Mouse (Mus musculus): ENCODE data around the gene Kif22. TPM values are rescaled to one million over a fixed set of nuclear protein-coding genes. Genes with fewer than 3 reads are reported as not detected.

The Kif22 gene
- total RNA-seq, 2 experiments from 2014 or later: 45.2 to 45.9 TPM

- DNase-seq (ENCODE audit: low spot score in 2 of 2): no peak
Observed at GRCm38 (mm10) chr7:126996449-126996848, 45.8 kb downstream of the Kif22 start.

GRCm38 (mm10) chr7:126988816-126989215 is 53.5 kb downstream of the Kif22 start:
- no peak for DNase-seq (ENCODE audit: low spot score in 2 of 2)

GRCm38 (mm10) chr7:126986319-126986718 is 56.0 kb downstream of the Kif22 start:
- DNase-seq (ENCODE audit: low spot score in 2 of 2): no peak

GRCm38 (mm10) chr7:126984667-126985444 is 57.4 kb downstream of the Kif22 start:
- no peak for DNase-seq (ENCODE audit: low spot score in 2 of 2)

GRCm38 (mm10) chr7:126983113-126983512 is 59.2 kb downstream of the Kif22 start:
- no peak for DNase-seq (ENCODE audit: low spot score in 2 of 2)

GRCm38 (mm10) chr7:126982054-126982453 is 60.2 kb downstream of the Kif22 start:
- DNase-seq (ENCODE audit: low spot score in 2 of 2): no peak

GRCm38 (mm10) chr7:126981601-126982000 is 60.7 kb downstream of the Kif22 start:
- no peak for DNase-seq (ENCODE audit: low spot score in 2 of 2)

GRCm38 (mm10) chr7:126978841-126979240 is 63.4 kb downstream of the Kif22 start:
- DNase-seq (ENCODE audit: low spot score in 2 of 2): no peak

Small RNA genes within 50 kb of the gene (microRNA-seq; reads per million reads assigned to microRNA genes)
- not detected for gene Gm44343

Other genes starting within 250 kb of the Kif22 start
- gene Ppp4c, start 250.0 kb downstream of the Kif22 start, total RNA-seq (2021): 100 to 1,000 TPM; 134 to 142 TPM
- gene Fam57b, start 244.8 kb downstream of the Kif22 start, total RNA-seq (2021): 10 to 100 TPM; 16.7 to 18.0 TPM
- gene 4930451I11Rik, start 210.8 kb downstream of the Kif22 start, total RNA-seq (2021): not detected
- 1 to 10 TPM; 3.1 to 3.6 TPM for gene Doc2a, start 195.1 kb downstream of the Kif22 start, total RNA-seq (2021)
- 10 to 100 TPM; 32.3 to 41.4 TPM for gene Hirip3, start 180.5 kb downstream of the Kif22 start, total RNA-seq (2021)
- 10 to 100 TPM; 49.7 to 51.9 TPM for gene Ino80e, start 180.1 kb downstream of the Kif22 start, total RNA-seq (2021)
- 100 to 1,000 TPM; 104 to 108 TPM for gene Taok2, start 157.8 kb downstream of the Kif22 start, total RNA-seq (2021)
- 10 to 100 TPM; 34.9 to 39.0 TPM for gene Tmem219, start 119.6 kb downstream of the Kif22 start, total RNA-seq (2021)
- 10 to 100 TPM; 27.3 to 28.5 TPM for gene Kctd13, start 113.6 kb downstream of the Kif22 start, total RNA-seq (2021)
- gene Asphd1, start 92.9 kb downstream of the Kif22 start, total RNA-seq (2021): 1 to 10 TPM; 3.0 to 3.7 TPM
- 10 to 100 TPM; 97.6 to 97.9 TPM for gene Sez6l2, start 91.9 kb downstream of the Kif22 start, total RNA-seq (2021)
- 10 to 100 TPM; 86.8 to 91.0 TPM for gene Cdipt, start 66.6 kb downstream of the Kif22 start, total RNA-seq (2021)
- gene Cdiptos, start 66.4 kb downstream of the Kif22 start, total RNA-seq (2021): 1 to 10 TPM; 1.9 to 2.5 TPM
- gene Mvp, start 27.9 kb downstream of the Kif22 start, total RNA-seq (2021): 10 to 100 TPM; 67.1 to 68.4 TPM
- gene Pagr1b, start 26.0 kb downstream of the Kif22 start, total RNA-seq (2021): 1 to 10 TPM; 3.5 to 8.3 TPM
- gene Pagr1a, start 25.1 kb downstream of the Kif22 start, total RNA-seq (2021): 10 to 100 TPM; 12.4 to 15.4 TPM
- 10 to 100 TPM; 34.8 to 36.6 TPM for gene Gm42742, start 21.4 kb downstream of the Kif22 start, total RNA-seq (2021)
- 10 to 100 TPM in 1 of 2 experiments, 1 to 10 TPM in 1; 7.4 to 11.1 TPM for gene Prrt2, start 21.3 kb downstream of the Kif22 start, total RNA-seq (2021)
- gene Maz, start 15.4 kb downstream of the Kif22 start, total RNA-seq (2021): 100 to 1,000 TPM; 240 to 256 TPM
- 100 to 1,000 TPM in 1 of 2 experiments, not detected in 1; 137 TPM for gene Zg16, start 44.9 kb upstream of the Kif22 start, total RNA-seq (2021)
- 1 to 10 TPM; 1.9 to 2.0 TPM for gene AI467606, start 48.9 kb upstream of the Kif22 start, total RNA-seq (2021)
- gene Qprt, start 79.8 kb upstream of the Kif22 start, total RNA-seq (2021): 10 to 100 TPM in 1 of 2 experiments, 1 to 10 TPM in 1; 5.7 to 12.0 TPM
- 1 to 10 TPM; 1.8 to 2.1 TPM for gene Spn, start 95.4 kb upstream of the Kif22 start, total RNA-seq (2021)
- gene Cd2bp2, start 153.6 kb upstream of the Kif22 start, total RNA-seq (2021): 10 to 100 TPM; 77.6 to 84.4 TPM
- 10 to 100 TPM; 57.9 to 58.5 TPM for gene Tbc1d10b, start 166.0 kb upstream of the Kif22 start, total RNA-seq (2021)
- gene Mylpf, start 166.4 kb upstream of the Kif22 start, total RNA-seq (2021): 100 to 1,000 TPM; 268 to 794 TPM
- 10 to 100 TPM; 18.3 to 19.3 TPM for gene Zfp553, start 190.6 kb upstream of the Kif22 start, total RNA-seq (2021)
- 10 to 100 TPM; 12.6 to 14.5 TPM for gene Sept1, start 190.7 kb upstream of the Kif22 start, total RNA-seq (2021)
- gene Zfp771, start 201.8 kb upstream of the Kif22 start, total RNA-seq (2021): 10 to 100 TPM; 36.3 to 39.2 TPM
- gene Dctpp1, start 218.2 kb upstream of the Kif22 start, total RNA-seq (2021): 10 to 100 TPM; 63.5 to 68.3 TPM
- gene Sephs2, start 231.6 kb upstream of the Kif22 start, total RNA-seq (2021): 100 to 1,000 TPM in 1 of 2 experiments, 10 to 100 TPM in 1; 92.8 to 115 TPM